Mouse (Mus musculus) MEL (cell line): ENCODE measurements around the gene Mok. TPM values are rescaled to one million over a fixed set of nuclear protein-coding genes. Genes with fewer than 3 reads are reported as not detected.

Experiments used
- DNase-seq: peaks from one replicate; pipeline ENCODE4 v3.0.0; 2011; ENCODE audit warnings: low read depth, low spot score
- H3K27ac ChIP-seq: 2 replicates; pipeline ENCODE4 v1.5.1; 2012; ENCODE audit warnings: low read depth, mild to moderate bottlenecking, control low read depth, low read length, moderate library complexity; ENCODE audit not compliant: control insufficient read depth
- H3K27me3 ChIP-seq, 2 experiments: fragments of 150-350 bp in 1 of 2; sonication (generic) in 1 of 2; 2 replicates each; pipeline ENCODE4 v1.6.1; 2012; ENCODE audit warnings: low read length in 2 of 2, mild to moderate bottlenecking in 2 of 2, improper control_type of control experiment in 1 of 2, moderate library complexity in 1 of 2; ENCODE audit not compliant: insufficient read depth in 2 of 2, control insufficient read depth in 1 of 2
- H3K36me3 ChIP-seq, 2 experiments: 2 replicates each; pipeline ENCODE4 v1.6.1; 2012 to 2014; ENCODE audit warnings: low read length in 2 of 2, improper control_type of control experiment in 1 of 2, inconsistent platforms in 1 of 2, mild to moderate bottlenecking in 1 of 2; ENCODE audit not compliant: insufficient read depth in 2 of 2, control insufficient read depth in 1 of 2
- H3K4me1 ChIP-seq, 2 experiments: fragments of 150-350 bp in 1 of 2; sonication (generic) in 1 of 2; 2 replicates each; pipeline ENCODE4 v1.6.1; 2012; ENCODE audit warnings: low read length in 2 of 2, improper control_type of control experiment in 1 of 2, mild to moderate bottlenecking in 1 of 2; ENCODE audit not compliant: insufficient read depth in 2 of 2, control insufficient read depth in 1 of 2
- H3K4me3 ChIP-seq, 2 experiments: fragments of 150-350 bp in 1 of 2; sonication (generic) in 1 of 2; 2 replicates each; pipeline ENCODE4 v1.5.1; 2012; ENCODE audit warnings: low read depth in 2 of 2, low read length in 2 of 2, mild to moderate bottlenecking in 2 of 2, moderate library complexity in 2 of 2, control low read depth in 1 of 2, improper control_type of control experiment in 1 of 2; ENCODE audit not compliant: control insufficient read depth in 1 of 2, insufficient read depth in 1 of 2
- H3K79me2 ChIP-seq: 2 replicates; pipeline ENCODE4 v1.6.1; 2012; ENCODE audit warnings: mild to moderate bottlenecking, low read length, moderate library complexity; ENCODE audit not compliant: control insufficient read depth, poor library complexity, insufficient read depth
- H3K9ac ChIP-seq: 2 replicates; pipeline ENCODE4 v1.6.1; 2012; ENCODE audit warnings: low read depth, mild to moderate bottlenecking, control low read depth, low read length, moderate library complexity; ENCODE audit not compliant: control insufficient read depth, poor library complexity, severe bottlenecking
- H3K9me3 ChIP-seq: fragments of 150-350 bp; sonication (generic); replicated peaks from 2 replicates; pipeline ENCODE4 v1.6.1; 2012; ENCODE audit warnings: mild to moderate bottlenecking, low read length, improper control_type of control experiment, moderate library complexity; ENCODE audit not compliant: insufficient read depth
- CHD2 ChIP-seq: IDR thresholded peaks from 2 replicates; pipeline ENCODE4 v1.6.1; 2011; ENCODE audit warnings: low read length, improper control_type of control experiment
- CTCF ChIP-seq, 3 experiments: IDR thresholded peaks in 2 of 3; conservative IDR thresholded peaks in 1 of 3; 2 replicates each; pipeline ENCODE4 v1.5.1; 2011 to 2012; ENCODE audit warnings: low read length in 3 of 3, low read depth in 2 of 3, mild to moderate bottlenecking in 2 of 3, improper control_type of control experiment in 1 of 3, inconsistent platforms in 1 of 3, mixed read lengths in 1 of 3, moderate library complexity in 1 of 3; ENCODE audit not compliant: control insufficient read depth in 1 of 3, insufficient read depth in 1 of 3, poor library complexity in 1 of 3, severe bottlenecking in 1 of 3
- E2F4 ChIP-seq: IDR thresholded peaks from 2 replicates; pipeline ENCODE4 v1.6.1; 2011; ENCODE audit warnings: low read depth, low read length, improper control_type of control experiment, borderline replicate concordance
- GATA1 ChIP-seq: IDR thresholded peaks from 2 replicates; pipeline ENCODE4 v1.6.1; 2011; ENCODE audit warnings: low read depth, low read length, improper control_type of control experiment
- HCFC1 ChIP-seq: IDR thresholded peaks from 2 replicates; pipeline ENCODE4 v1.6.1; 2012; ENCODE audit warnings: low read depth, mild to moderate bottlenecking, inconsistent platforms, low read length, improper control_type of control experiment, moderate library complexity
- KAT2A ChIP-seq: conservative IDR thresholded peaks from 2 replicates; pipeline ENCODE4 v1.6.1; 2012; ENCODE audit warnings: low read depth, low read length, improper control_type of control experiment, inconsistent platforms
- MAZ ChIP-seq: IDR thresholded peaks from 2 replicates; pipeline ENCODE4 v1.6.1; 2012; ENCODE audit warnings: low read depth, mild to moderate bottlenecking, inconsistent platforms, low read length, improper control_type of control experiment
- MEF2A ChIP-seq: IDR thresholded peaks from 2 replicates; pipeline ENCODE4 v1.6.1; 2014; ENCODE audit warnings: low read depth, mild to moderate bottlenecking, inconsistent platforms, low read length, improper control_type of control experiment; ENCODE audit not compliant: poor library complexity, insufficient replicate concordance, severe bottlenecking; ENCODE audit errors: extremely low read depth
- MXI1 ChIP-seq: IDR thresholded peaks from 2 replicates; pipeline ENCODE4 v1.6.1; 2011; ENCODE audit warnings: mild to moderate bottlenecking, low read depth, low read length, improper control_type of control experiment
- MYB ChIP-seq: IDR thresholded peaks from 2 replicates; pipeline ENCODE4 v1.6.1; 2011; ENCODE audit warnings: mild to moderate bottlenecking, low read depth, low read length, improper control_type of control experiment
- MYC ChIP-seq: IDR thresholded peaks from 2 replicates; pipeline ENCODE4 v1.6.1; 2011; ENCODE audit warnings: low read depth, mild to moderate bottlenecking, low read length, improper control_type of control experiment, moderate library complexity
- NELFE ChIP-seq: IDR thresholded peaks from 2 replicates; pipeline ENCODE4 v1.6.1; 2011; ENCODE audit warnings: low read depth, low read length, improper control_type of control experiment
- POLR2AphosphoS2 ChIP-seq: IDR thresholded peaks from 2 replicates; pipeline ENCODE4 v1.6.1; 2011; ENCODE audit warnings: low read length, improper control_type of control experiment
- RAD21 ChIP-seq: IDR thresholded peaks from 2 replicates; pipeline ENCODE4 v1.6.1; 2011; ENCODE audit warnings: mild to moderate bottlenecking, low read depth, low read length, improper control_type of control experiment
- TAL1 ChIP-seq: IDR thresholded peaks from 2 replicates; pipeline ENCODE4 v1.6.1; 2012; ENCODE audit warnings: mild to moderate bottlenecking, inconsistent platforms, low read length, moderate library complexity, mixed read lengths
- USF1 ChIP-seq: IDR thresholded peaks from 2 replicates; pipeline ENCODE4 v1.6.1; 2014; ENCODE audit warnings: low read depth, mild to moderate bottlenecking, inconsistent platforms, low read length, improper control_type of control experiment, moderate library complexity
- ZC3H11A ChIP-seq: IDR thresholded peaks from 2 replicates; pipeline ENCODE4 v1.6.1; 2012; ENCODE audit warnings: low read depth, mild to moderate bottlenecking, inconsistent platforms, low read length, improper control_type of control experiment
- polyA plus RNA-seq, 2 experiments: library from polyadenylated mRNA; stranded (reverse) in 1 of 2; unstranded in 1 of 2; fragments of >175 nt in 1 of 2; fragments of >200 nt in 1 of 2; gene quantifications; 2 replicates each; pipeline versions ENCODE4 v1.2.1 to v1.2.4; 2012; ENCODE audit warnings: low replicate concordance in 2 of 2, low read depth in 1 of 2; ENCODE audit not compliant: insufficient read length in 2 of 2, insufficient read depth in 1 of 2, missing spikeins in 1 of 2
- total RNA-seq: library from RNA; depleted of rRNA; stranded (reverse); fragments of 300-350 nt; gene quantifications from 2 replicates; pipeline ENCODE4 v1.2.3, GENCODE M21; 2012

The Mok gene
- total and polyA plus RNA-seq, 3 experiments: 0.39 to 1.6 TPM; not detected in 1

DNA sequence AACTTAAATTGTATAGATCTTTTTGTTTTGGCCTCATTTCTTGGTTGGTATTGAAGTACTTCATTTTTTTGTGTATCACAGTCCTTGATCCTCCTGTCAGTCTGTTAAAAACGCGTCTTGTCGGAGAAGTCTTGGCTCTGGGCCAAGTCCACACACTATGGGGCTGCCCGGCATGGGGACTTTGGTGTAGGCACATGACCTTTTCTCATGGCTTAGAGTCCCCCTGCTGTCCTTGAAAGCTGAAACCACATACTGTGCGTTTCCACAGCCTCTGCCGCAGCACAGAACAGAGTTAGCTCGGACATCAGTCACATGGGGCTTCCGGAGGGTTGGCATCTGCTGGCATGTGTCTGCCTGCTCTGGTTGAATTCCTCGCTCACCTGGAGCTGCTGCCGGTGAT, 36.5 kb downstream of the Mok start:
- Histone ChIP-seq H3K27ac (no peak overlapping the region), H3K9me3 (no peaks in the 10 kb centered on the region), H3K36me3 (no peaks in the 10 kb centered on the region), H3K79me2 (no peaks in the 10 kb centered on the region), H3K4me1 (no peaks in the 10 kb centered on the region), H3K4me3 (no peak overlapping the region), H3K9ac (no peak overlapping the region), H3K27me3 (no peaks in the 10 kb centered on the region)
- TF ChIP-seq POLR2AphosphoS2 (no peak), ZC3H11A (no peak), RAD21 (no peak), MEF2A (no peak), MYB (no peak)
- no peak for DNase-seq

DNA sequence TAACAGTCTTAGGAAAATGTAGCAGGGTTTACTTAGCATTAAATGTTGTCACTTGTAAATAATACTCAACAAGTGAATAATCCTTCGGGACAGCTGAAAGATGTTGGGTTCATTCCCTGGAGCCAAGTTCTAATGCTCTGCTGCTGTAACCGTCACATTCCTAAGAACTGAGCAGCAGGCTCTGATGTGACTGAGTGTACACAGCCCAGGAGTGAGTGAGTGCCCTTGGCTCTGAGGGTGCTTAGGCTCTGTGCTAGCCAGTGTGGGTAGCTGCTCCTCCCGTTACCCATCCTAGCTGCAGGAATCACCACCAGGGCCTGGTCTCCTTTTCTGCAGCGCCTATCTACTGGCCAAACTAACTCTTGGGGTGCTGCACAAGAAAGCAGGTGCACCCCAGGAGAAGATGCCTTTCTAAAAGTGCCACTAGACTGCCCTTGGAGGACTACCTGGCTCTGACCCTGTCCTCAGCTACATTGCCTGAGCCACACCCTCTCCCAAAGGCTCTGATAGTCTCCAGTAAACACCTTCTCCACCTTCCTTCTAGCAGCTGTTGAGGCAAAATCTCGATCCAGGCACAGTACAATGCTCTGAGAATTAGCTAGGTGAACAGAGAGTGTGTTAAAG, 38.0 kb downstream of the Mok start:
- Histone ChIP-seq H3K79me2 (no peaks in the 10 kb centered on the region), H3K9me3 (no peaks in the 10 kb centered on the region), H3K9ac (no peak overlapping the region), H3K36me3 (no peaks in the 10 kb centered on the region), H3K4me1 (no peaks in the 10 kb centered on the region), H3K27me3 (no peaks in the 10 kb centered on the region), H3K27ac (no peak overlapping the region), H3K4me3 (no peak overlapping the region)
- DNase-seq: no peak
- TF ChIP-seq MXI1: no peak
- no peak for TF ChIP-seq MYC
- no peak for TF ChIP-seq GATA1
- TF ChIP-seq MYB: no peak
- no peak for TF ChIP-seq CTCF (IDR thresholded peaks at IDR 0.05 in 2 of 3, conservative IDR thresholded peaks at IDR 0.05 in 1 of 3; ENCODE audit: control insufficient read depth in 1 of 3, insufficient read depth in 1 of 3, low read depth in 2 of 3, low read length in 3 of 3, poor library complexity in 1 of 3, severe bottlenecking in 1 of 3)
- TF ChIP-seq RAD21: no peak
- TF ChIP-seq NELFE: no peak
- no peak for TF ChIP-seq ZC3H11A
- no peak for TF ChIP-seq MAZ
- no peak for TF ChIP-seq TAL1
- TF ChIP-seq CHD2: no peak
- no peak for TF ChIP-seq E2F4
- no peak for TF ChIP-seq USF1
- no peak for TF ChIP-seq KAT2A
- no peak for TF ChIP-seq HCFC1
